Comparison of ENCODE assay signal across 8 mouse cellular contexts in the genomic region with DNA sequence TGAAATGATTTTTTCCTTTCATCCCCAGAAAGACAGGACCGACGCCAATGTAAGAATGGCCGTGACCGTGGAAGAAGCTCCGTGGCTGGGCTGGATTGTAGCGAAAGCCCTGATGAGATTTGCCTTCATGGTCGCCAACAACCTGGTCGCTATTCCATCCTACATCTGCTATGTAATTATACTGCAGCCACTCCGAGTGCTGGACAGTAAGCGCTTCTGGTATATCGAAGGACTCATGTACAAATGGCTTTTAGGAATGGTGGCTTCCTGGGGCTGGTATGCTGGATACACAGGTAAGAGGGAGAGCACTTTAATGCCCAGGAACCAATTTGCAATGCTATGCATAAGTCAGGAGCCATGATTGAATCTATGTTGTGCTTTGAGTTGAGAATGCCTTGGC. TPM values are rescaled to one million over a fixed set of nuclear protein-coding genes. Genes with fewer than 3 reads are reported as not detected.
DNase-seq lines count a peak whose midpoint lies in the region; ATAC-seq and TF ChIP-seq lines count a peak whose summit lies in the region.

No protein-coding gene starts in this region.

- TF ChIP-seq POLR2A in bone marrow, adult 2 months (IDR thresholded peaks at IDR 0.05; ENCODE audit: borderline replicate concordance, control insufficient read depth, low read depth, low read length): no peak

- DNase-seq in kidney, postnatal 25 days: no peak
- DNase-seq in testis, postnatal 14 days (ENCODE audit: low spot score): peak; percentile 10
- no peak for DNase-seq in embryo, embryonic 10 days (ENCODE audit: low spot score)
- DNase-seq in ovary, postnatal 14 days (ENCODE audit: low spot score): no peak

- H3K9ac ChIP-seq in kidney, embryonic 14.5 days (ENCODE audit: low read depth, low read length): peak overlapping the region; percentile 95; the same call in 1 of the 2 replicates
- H3K9ac ChIP-seq in forebrain, embryonic 15.5 days (replicated peaks): peak overlapping the region; percentile 98
- peak overlapping the region; percentile 72; the same call in 1 of the 2 replicates for H3K9ac ChIP-seq in liver, embryonic 12.5 days

- ATAC-seq in kidney, embryonic 14.5 days (ENCODE audit: low FRiP score, low TSS enrichment): no peak
- no peak for ATAC-seq in forebrain, embryonic 15.5 days (replicated peaks)
- ATAC-seq in liver, embryonic 12.5 days: no peak

- H3K4me2 ChIP-seq in kidney, embryonic 14.5 days (replicated peaks; ENCODE audit: low read depth, low read length): peak overlapping the region; percentile 83
- peak overlapping the region; percentile 81 for H3K4me2 ChIP-seq in forebrain, embryonic 15.5 days (replicated peaks)
- peak overlapping the region; percentile 86 for H3K4me2 ChIP-seq in liver, embryonic 12.5 days

- TF ChIP-seq CTCF in bone marrow, adult 2 months (IDR thresholded peaks at IDR 0.05; ENCODE audit: control insufficient read depth, insufficient read depth, low read length): no peak

- 8% methylated on average over 11 of the region's 11 CpGs for WGBS in kidney, embryonic 14.5 days
- WGBS in bone marrow, adult 2 months: 65% methylated on average over 11 of the region's 11 CpGs
- 7% methylated on average over 11 of the region's 11 CpGs for WGBS in forebrain, embryonic 15.5 days
- WGBS in liver, embryonic 12.5 days (ENCODE audit: insufficient replicate concordance): 23% methylated on average over 11 of the region's 11 CpGs

- H3K27me3 ChIP-seq in kidney, embryonic 14.5 days (ENCODE audit: control insufficient read depth, insufficient read depth, low read length): no peaks in the 10 kb centered on the region
- H3K27me3 ChIP-seq in forebrain, embryonic 15.5 days: no peaks in the 10 kb centered on the region
- peaks cover 56% of the 10 kb centered on the region for H3K27me3 ChIP-seq in liver, embryonic 12.5 days (replicated peaks)

- H3K36me3 ChIP-seq in kidney, embryonic 14.5 days (ENCODE audit: control insufficient read depth, insufficient read depth, low read length): peaks cover 11% of the 10 kb centered on the region
- peaks cover 9% of the 10 kb centered on the region for H3K36me3 ChIP-seq in forebrain, embryonic 15.5 days
- peaks cover 11% of the 10 kb centered on the region; the same call in 1 of the 2 replicates for H3K36me3 ChIP-seq in liver, embryonic 12.5 days

- H3K9me3 ChIP-seq in kidney, embryonic 14.5 days (ENCODE audit: control insufficient read depth, low read length): no peaks in the 10 kb centered on the region
- H3K9me3 ChIP-seq in forebrain, embryonic 15.5 days: no peaks in the 10 kb centered on the region
- H3K9me3 ChIP-seq in liver, embryonic 12.5 days (replicated peaks): no peaks in the 10 kb centered on the region

- peak overlapping the region; percentile 89 for H3K4me3 ChIP-seq in kidney, embryonic 14.5 days (ENCODE audit: low read length)
- peak overlapping the region; percentile 74 for H3K4me3 ChIP-seq in bone marrow, adult 2 months (replicated peaks; ENCODE audit: control insufficient read depth, low read depth, low read length)
- H3K4me3 ChIP-seq in forebrain, embryonic 15.5 days: peak overlapping the region; percentile 99
- H3K4me3 ChIP-seq in liver, embryonic 12.5 days: peak overlapping the region; percentile 67

- H3K4me1 ChIP-seq in kidney, embryonic 14.5 days (ENCODE audit: control insufficient read depth, insufficient read depth, low read length): peaks cover 5% of the 10 kb centered on the region; the same call in 1 of the 2 replicates
- peaks cover 1% of the 10 kb centered on the region; the same call in 1 of the 2 replicates for H3K4me1 ChIP-seq in bone marrow, adult 2 months (ENCODE audit: control insufficient read depth, insufficient read depth, low read length)
- peaks cover 45% of the 10 kb centered on the region for H3K4me1 ChIP-seq in forebrain, embryonic 15.5 days
- peaks cover 13% of the 10 kb centered on the region; the same call in 1 of the 2 replicates for H3K4me1 ChIP-seq in liver, embryonic 12.5 days

- no peak overlapping the region for H3K27ac ChIP-seq in kidney, embryonic 14.5 days (ENCODE audit: low read depth, low read length)
- H3K27ac ChIP-seq in bone marrow, adult 2 months (ENCODE audit: control insufficient read depth, insufficient read depth, low read depth, low read length, poor library complexity): no peak overlapping the region
- peak overlapping the region; percentile 95 for H3K27ac ChIP-seq in forebrain, embryonic 15.5 days (replicated peaks)
- H3K27ac ChIP-seq in liver, embryonic 12.5 days: no peak overlapping the region; the same call in 1 of the 2 replicates

RNA-seq across cellular contexts. Expression of gene Lpgat1, which starts 1.7 kb away (rescaled TPM):
- polyA plus RNA-seq in kidney, embryonic 14.5 days (2014; fragmentation: Nextera tagmentation; extraction: Ambion mirVana): 23.8 and 30.4 TPM in 2 replicates
- 5.9 and 21.1 TPM in 2 replicates for polyA plus RNA-seq in bone marrow, adult 2 months (2011; ENCODE audit: insufficient read depth, insufficient read length, low replicate concordance, missing spikeins)
- 32.2 and 33.9 TPM in 2 replicates for polyA plus RNA-seq in forebrain, embryonic 15.5 days (2015; fragmentation: Nextera tagmentation; extraction: Ambion mirVana)
- polyA plus RNA-seq in liver, embryonic 12.5 days (2016; fragmentation: Nextera tagmentation; extraction: Ambion mirVana): 21.4 and 21.8 TPM in 2 replicates
